Mouse (Mus musculus) right cerebral cortex, postnatal 14 days (tissue): ENCODE measurements around the gene Egf.

Experiments used
- DNase-seq: peaks from one replicate; pipeline ENCODE4 v3.0.0; 2022

Egf gene

DNA sequence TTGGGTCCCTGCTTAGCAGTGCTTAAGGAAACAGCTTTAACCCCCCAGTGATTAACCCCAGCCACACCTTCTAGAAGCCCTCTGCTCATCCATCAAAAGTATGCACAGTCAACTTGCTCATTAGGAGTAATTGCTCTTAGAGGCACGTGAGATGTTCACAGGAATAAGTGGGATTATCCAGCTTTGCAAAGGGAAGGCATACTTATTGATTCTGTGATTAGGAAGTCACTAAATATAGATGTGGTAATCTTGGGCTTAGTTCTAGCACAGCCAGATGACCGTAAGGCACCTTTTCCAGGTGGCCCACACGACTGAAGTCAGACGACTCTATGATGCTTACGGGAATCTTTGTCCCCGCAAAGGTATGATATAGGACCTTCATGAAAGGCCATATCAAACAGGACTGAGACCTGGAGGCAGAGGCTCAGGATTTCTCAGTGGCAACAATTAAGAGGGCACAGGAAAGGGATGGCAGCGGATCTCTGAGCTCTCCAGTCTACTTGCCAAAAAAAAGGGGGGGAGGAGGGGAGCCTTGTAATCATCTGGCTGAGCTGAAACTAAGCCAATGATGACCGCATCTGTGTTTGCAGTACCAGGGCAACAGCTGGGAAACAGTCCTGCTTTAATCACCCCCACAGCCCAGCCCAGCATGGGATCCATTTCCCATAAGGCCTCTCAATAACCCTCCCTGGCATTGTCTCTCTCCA, 105.4 kb downstream of the Egf start:
- no peak for DNase-seq

DNA sequence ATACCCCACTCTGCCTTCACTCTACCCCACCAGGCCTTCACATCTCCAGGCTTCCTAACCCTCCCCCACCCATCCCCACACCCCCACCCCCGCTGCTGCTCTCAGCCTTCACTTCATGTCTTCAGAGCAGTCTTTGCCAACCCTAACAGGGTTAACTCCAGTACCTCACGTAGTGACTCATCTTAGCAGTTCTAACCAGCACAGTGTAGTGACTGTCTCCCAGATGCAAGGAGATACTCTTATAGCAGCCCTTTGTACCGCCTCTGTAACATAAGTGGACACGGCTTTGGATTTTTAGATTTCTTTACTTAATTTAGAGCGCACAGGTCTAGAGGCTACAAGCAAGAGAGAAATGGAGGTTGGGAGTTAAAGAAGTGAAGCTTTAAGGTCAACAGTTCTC, 106.5 kb downstream of the Egf start:
- DNase-seq = no peak

DNA sequence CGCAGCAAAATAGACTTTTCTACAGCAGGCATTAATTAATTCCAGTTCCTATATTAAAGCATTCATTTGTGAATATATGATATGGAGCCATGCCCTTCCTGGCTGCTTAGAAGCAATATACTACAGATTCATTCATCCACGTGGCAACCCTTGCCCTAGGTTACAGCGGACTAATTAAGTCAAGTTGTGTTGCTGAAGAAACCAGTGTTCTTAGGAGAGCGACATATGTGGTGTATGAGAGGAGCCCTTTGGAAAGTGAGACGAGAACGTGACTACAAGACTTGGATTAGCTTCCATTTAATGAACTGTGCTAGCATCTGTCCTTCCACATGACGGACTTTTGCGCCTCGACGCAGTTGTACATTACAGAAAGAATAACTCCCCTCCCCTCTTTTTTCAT, 107.8 kb downstream of the Egf start:
- DNase-seq = no peak

DNA sequence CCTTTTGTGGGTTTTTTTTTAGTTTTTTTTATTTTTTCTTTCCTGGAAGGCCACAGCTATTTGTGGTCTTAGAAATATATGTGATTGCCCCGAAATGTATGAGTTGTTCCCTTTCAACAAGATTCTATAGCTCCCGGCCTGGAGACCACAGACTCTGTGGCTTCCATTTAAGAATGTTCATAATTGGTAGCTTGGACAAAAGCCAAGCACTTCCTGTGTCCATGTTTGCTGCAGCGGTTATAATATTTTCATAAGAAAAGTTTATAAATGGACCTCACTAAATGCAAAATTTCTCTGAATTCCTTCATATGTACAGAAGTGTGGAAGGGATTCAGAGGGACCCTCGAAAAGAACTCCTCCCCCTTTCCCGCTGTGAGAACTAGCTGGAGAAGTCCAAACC, 108.3 kb downstream of the Egf start:
- DNase-seq = no peak

DNA sequence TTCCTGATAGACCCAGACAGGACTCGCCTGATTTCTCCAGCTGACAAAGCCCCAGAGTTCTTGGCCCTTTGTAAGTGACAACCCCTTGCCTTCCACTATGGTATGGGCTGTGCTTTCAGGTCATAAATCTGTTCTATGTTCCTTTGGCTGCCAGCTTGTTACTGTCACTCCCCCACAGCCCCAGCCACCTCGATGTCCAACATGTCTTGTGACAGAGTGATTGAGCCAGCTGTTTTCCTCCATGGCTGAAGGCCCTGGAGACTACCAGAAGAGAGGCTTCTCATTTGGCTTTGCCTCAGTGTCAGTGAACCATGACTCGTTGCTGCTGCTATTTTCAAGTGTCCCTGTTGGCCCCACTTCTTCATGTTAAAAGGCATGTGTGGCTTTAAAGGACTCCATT, 109.7 kb downstream of the Egf start:
- DNase-seq = no peak

DNA sequence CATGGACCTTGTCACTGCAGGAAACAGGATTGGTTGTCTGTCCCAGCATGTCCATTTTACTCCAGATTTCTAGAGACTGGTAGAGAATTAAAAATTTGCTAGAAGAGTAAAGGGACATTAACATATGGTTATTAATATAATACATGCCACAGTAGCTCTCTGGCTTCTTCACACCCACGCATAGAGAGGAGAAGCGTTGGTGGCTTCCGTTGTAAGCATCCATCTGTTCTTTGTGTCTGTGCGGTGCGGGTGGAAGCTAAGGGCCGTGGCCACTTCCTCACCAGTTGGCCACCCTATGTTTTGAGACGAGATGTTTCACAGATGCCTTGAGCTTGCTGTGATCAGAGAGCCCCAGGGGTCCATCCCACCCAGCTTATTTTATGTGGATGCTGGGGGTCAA, 113.5 kb downstream of the Egf start:
- DNase-seq = no peak

DNA sequence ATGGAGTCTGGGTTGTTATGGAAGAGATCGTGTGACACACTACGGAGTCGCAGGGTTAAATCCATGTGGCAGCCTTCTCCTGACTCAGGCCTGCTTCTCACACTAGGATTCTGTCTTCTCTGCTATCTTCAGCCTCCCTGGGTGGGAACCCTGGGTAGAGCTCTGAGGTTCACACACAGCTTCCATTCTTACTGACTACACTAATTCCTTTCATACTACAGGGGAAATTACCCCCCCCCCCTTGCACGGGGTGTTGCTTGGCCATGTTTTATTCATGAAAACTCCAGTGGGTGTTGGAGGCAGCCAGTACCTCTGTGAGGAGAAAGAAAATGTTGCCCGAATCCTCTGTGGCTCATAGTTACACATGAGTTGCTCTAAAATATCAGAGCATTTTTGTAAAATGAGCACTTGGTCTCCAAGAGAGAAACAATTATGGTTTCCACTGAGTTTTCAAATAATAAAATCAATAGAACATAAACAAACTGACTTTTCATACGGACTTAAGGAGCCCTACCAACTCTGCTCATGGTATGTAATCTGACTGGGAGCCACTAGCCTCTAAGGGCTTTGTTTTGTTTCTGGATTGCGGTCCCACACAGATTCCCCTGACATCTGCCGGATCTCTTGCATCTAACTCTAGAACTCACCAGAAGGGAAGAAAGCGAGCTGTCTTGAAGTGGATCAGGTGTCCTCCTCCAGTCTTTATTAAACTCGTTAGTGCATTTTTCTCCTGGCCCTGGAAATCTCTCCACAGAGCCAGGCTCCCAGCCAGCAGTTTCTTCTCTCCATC, 114.7 kb downstream of the Egf start:
- DNase-seq = no peak

DNA sequence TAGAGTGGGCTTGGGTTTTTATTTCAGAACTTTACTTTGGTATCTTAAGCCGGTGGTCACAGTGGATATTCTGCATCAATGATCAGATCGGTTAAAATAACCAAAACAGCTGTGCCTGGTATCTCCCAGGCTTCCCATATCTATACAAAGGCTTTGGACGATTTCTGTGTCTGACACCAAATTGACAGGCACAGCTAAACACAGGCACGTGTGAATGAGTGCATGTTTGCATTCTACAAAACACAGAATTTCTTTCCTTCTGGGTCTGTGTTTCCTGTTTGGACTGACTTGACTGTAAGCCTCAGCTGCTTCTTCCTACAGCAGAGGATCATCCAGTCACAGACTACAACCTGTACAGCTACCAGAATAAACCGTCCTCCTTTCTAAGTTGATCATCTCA, 115.4 kb downstream of the Egf start:
- DNase-seq = no peak

DNA sequence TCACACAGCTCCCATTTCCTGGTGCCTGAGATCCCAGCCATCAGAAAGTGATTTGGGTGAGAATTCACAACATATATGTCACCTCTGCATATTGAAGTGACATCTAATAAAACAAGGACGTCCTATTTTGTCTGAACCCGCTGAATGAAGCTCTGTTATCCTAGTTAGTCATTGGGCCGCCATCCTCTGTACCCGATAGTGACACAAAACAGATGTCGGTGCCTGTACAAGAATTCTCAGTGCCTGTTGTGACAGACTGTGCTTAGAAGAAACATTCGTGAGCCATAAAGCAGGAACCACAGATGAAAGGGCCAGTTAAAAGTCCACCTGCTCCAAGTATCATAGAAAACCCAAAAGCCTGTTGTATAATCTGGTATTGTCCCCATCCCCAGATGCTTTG, 117.7 kb downstream of the Egf start:
- DNase-seq = no peak

DNA sequence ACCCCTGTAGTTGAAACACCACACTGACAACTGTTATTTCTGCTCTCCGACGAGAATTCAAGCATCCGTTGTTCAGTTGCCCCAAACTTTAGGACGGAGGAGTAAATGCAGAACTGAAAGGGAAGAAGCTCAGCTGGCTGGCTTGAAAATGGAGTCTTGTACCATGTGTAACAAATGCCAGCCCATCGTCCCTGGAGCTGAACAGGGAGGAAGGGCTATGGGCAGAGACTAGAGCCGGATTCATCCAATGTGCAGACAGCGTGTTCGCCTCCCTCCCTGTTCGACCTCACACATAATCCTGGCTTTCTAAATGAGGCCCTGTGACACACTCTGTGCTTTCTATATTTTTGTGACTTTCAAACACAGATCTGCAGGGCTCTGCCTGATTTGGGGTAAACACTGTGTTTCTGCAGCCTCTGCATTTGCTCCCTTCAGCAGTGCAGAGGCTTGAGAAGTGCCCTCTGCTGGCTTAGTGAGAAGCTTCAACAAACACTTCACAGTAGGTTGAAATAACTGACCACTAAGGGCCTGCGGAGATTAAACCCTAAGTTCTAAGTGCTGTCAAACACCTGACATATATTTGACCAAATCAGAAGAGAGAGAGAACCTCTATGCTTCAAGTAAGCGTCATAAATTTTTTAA, 120.7 kb downstream of the Egf start:
- DNase-seq = no peak

DNA sequence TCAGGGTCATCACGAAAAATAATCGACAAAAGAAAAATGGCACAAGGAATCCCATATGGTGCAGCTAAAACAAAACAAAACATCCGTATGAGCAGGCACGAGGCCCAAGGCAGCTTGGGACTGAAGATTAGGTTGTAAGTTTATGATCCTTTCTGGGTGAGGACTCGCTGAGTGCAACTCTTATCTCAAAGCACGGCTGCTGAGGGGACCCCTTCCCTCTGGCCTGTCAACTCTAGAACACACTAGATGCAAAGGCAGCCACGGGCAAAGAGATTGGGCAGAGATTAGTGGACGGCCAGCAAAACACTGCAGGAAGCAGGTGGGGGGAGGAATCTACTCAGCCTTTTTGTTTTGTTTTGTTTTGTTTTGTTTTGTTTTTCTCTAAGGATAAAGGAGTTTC, 121.6 kb downstream of the Egf start:
- no peak for DNase-seq

DNA sequence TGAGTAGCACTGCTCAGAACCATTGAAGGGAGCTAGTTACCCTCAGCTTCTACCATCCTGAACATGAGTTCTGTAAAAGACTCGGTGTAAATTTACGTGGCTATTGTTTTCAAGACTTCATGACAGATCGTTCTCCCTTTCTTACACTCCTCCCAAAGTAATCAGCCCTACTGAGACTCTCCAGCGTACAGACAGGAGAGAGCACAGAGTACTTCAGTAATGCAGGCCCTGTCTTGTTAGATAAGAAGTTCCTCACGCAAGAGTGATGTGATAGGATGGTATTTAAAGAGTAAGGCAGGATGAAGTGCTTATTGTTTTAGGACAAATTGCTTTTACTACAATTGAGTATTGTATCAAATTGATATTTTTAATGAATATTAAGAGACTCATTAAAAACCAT, 123.3 kb downstream of the Egf start:
- no peak for DNase-seq

DNA sequence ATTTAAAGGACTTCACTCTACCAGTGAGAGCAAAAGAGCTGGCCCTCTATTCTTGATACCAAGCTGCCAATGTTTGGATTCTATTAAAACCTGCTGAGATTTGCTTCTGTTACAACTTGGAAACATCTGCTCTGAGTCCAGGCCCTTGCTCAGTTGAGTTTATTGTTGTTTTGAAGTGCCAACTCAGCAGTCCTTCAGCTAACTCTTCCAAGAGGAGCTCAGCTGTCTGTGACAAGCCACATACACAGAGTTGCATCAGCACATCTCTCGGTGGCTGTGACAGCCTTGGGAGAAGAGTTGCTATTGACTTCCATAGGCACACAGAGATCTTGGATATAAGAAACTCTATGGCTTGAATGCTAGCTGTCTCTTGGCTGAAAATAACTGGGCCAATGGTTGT, 124.1 kb downstream of the Egf start:
- no peak for DNase-seq
